Comparison of ENCODE assay signal across 26 mouse cellular contexts in the genomic region with DNA sequence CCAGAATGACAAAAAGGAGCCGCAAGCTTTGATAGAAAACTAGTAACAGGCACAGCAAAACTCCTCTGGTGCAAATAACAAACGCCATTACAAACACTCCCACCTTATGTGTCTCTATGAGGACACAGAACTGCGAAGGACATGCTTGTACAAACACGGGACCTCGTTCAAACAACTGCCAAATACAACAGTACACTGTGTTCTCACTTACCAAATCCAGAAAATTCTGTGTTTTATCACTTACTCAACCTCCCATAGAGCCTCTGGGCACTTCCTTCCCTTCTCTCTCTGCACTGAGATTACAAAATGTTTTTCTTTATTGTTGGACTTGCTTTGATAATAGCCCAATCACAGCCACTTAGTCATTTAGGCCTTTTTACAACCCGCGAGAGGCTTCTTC.
DNase-seq lines count a peak whose midpoint lies in the region; ATAC-seq and TF ChIP-seq lines count a peak whose summit lies in the region.
"Had no signal": no experiment of that assay in that cellular context is flagged by ENCODE, and none has a peak within 500 bp of the region (broad histone marks: within the 10 kb centered on the region; RNA-seq: fewer than 3 reads in every experiment).

No protein-coding gene starts in this region.

- H3K9ac ChIP-seq in lung, postnatal 0 days (replicated peaks; ENCODE audit: low read depth), result no peak overlapping the region
- H3K9ac ChIP-seq: forebrain, postnatal 0 days; heart, embryonic 12.5 days; heart, embryonic 15.5 days; hindbrain, embryonic 13.5 days; intestine, embryonic 15.5 days had no signal

- TF ChIP-seq EP300 in lung, postnatal 0 days (IDR thresholded peaks at IDR 0.05), result peak; percentile 32; the same call in 1 of the 2 replicates

- no peak for TF ChIP-seq CTCF in lung, postnatal 0 days (IDR thresholded peaks at IDR 0.05)

- H3K27me3 ChIP-seq in lung, postnatal 0 days (replicated peaks; ENCODE audit: insufficient read depth, low read length), result no peaks in the 10 kb centered on the region
- H3K27me3 ChIP-seq: CH12.LX; heart, embryonic 12.5 days; heart, embryonic 15.5 days; hindbrain, embryonic 13.5 days; intestine, embryonic 15.5 days had no signal

- no peak overlapping the region for H3K27ac ChIP-seq in lung, postnatal 0 days (ENCODE audit: low read length)
- H3K27ac ChIP-seq: gastrocnemius, adult 2 months; heart, adult 2 months; heart, embryonic 15.5 days; hindbrain, embryonic 10.5 days; hindbrain, embryonic 13.5 days; intestine, embryonic 15.5 days had no signal

- no peaks in the 10 kb centered on the region for H3K36me3 ChIP-seq in lung, postnatal 0 days (ENCODE audit: insufficient read depth, low read length)
- H3K36me3 ChIP-seq: G1E; heart, embryonic 12.5 days; heart, embryonic 15.5 days; hindbrain, embryonic 10.5 days; hindbrain, embryonic 13.5 days; intestine, embryonic 15.5 days had no signal

- H3K4me2 ChIP-seq in lung, postnatal 0 days (replicated peaks; ENCODE audit: low read depth, low read length), result no peak overlapping the region
- H3K4me2 ChIP-seq: heart, embryonic 12.5 days; heart, embryonic 15.5 days; hindbrain, embryonic 13.5 days; intestine, embryonic 15.5 days had no signal

- DNase-seq in heart, adult 8-10 months (ENCODE audit: low spot score), result peak; percentile 6
- no peak for DNase-seq in heart, postnatal 4 days
- DNase-seq in lung, postnatal 0 days (ENCODE audit: low spot score), result peak; percentile 62
- DNase-seq in lung, postnatal 10 days, result no peak
- DNase-seq in gonadal fat pad, adult 2 months (ENCODE audit: low read depth), result peak; percentile 60
- DNase-seq: adrenal gland, postnatal 10 days; adrenal gland, postnatal 36 days; B cell, adult 2 months; cerebellum, adult 18-20 months; cerebellum, adult 9-10 months; cerebellum, postnatal 14 days; forebrain, postnatal 0 days; gastrocnemius, adult 2 months; gastrocnemius, postnatal 14 days; heart, adult 2 months had no signal

- no peaks in the 10 kb centered on the region for H3K4me1 ChIP-seq in lung, postnatal 0 days (ENCODE audit: insufficient read depth, low read depth, low read length)
- H3K4me1 ChIP-seq: heart, embryonic 12.5 days; heart, embryonic 15.5 days; hindbrain, embryonic 10.5 days; hindbrain, embryonic 13.5 days; intestine, embryonic 15.5 days had no signal

- no peaks in the 10 kb centered on the region for H3K9me3 ChIP-seq in lung, postnatal 0 days (ENCODE audit: low read length)
- H3K9me3 ChIP-seq: G1E; heart, embryonic 12.5 days; heart, embryonic 15.5 days; hindbrain, embryonic 10.5 days; hindbrain, embryonic 13.5 days; intestine, embryonic 15.5 days had no signal

- WGBS in lung, postnatal 0 days, result 52% methylated on average over 7 of the region's 7 CpGs

- no peak overlapping the region for H3K4me3 ChIP-seq in lung, postnatal 0 days (ENCODE audit: low read depth, low read length)
- H3K4me3 ChIP-seq: gastrocnemius, adult 2 months; heart, adult 2 months; heart, embryonic 12.5 days; heart, embryonic 15.5 days; hindbrain, embryonic 10.5 days; hindbrain, embryonic 13.5 days; intestine, embryonic 15.5 days had no signal

- ATAC-seq in lung, postnatal 0 days, result peak; percentile 64
- no peak for ATAC-seq in megakaryocyte-erythroid progenitor cell, adult 5-6 weeks (replicated peaks; ENCODE audit: low FRiP score, low TSS enrichment, poor library complexity, severe bottlenecking)
- ATAC-seq: forebrain, embryonic 14.5 days; forebrain, postnatal 0 days; hindbrain, embryonic 16.5 days; intestine, embryonic 15.5 days; Patski had no signal

Comparison
In these comparisons a context has a peak if more than half of its experiments do, and no peak if none do; other contexts are left out.
1. DNase-seq: peak in heart, adult 8-10 months (single experiment), lung, postnatal 0 days (single experiment) and gonadal fat pad, adult 2 months (single experiment); none in heart, postnatal 4 days (single experiment) and lung, postnatal 10 days (single experiment).